Mouse (Mus musculus): Measurements from ENCODE around the gene Dnajc11.

DNA sequence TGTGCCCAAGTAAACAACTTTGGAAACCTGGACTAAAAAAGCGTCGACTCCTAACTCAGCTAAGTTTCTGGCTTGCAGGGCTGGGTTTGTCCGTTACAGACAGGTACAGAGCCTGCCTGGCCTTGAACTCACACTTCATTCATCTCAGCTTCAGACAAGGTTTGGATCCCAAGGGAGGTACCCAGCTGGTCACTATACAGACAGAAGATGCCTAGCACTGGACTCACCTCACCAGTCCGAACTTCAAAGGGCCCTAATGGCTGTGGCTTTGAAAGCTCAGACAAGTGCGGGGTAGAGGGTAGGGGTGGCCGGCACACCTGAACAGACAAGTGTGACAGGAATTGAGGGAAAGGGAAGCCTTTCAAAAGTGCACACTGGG, 55.6 kb downstream of the Dnajc11 start:
- no peak for TF ChIP-seq TAL1 (IDR thresholded peaks at IDR 0.05; ENCODE audit: low read length)
- TF ChIP-seq GATA1 (IDR thresholded peaks at IDR 0.05; ENCODE audit: low read length) = no peak

Measured in erythroblast, embryonic 14.5 days (primary cell).